Mouse (Mus musculus) v-Abl transformed pro-B cells (cell line): ENCODE data around the gene Nfx1.

ENCODE experiments used
- in situ Hi-C, 2 experiments: fragments of 400-800 bp; cut with MboI; formaldehyde crosslinking; loops; one replicate each; pipeline ENCODE4 v1.15.1; 2025; ENCODE audit not compliant: unreplicated experiment in 2 of 2

Nfx1 gene

DNA sequence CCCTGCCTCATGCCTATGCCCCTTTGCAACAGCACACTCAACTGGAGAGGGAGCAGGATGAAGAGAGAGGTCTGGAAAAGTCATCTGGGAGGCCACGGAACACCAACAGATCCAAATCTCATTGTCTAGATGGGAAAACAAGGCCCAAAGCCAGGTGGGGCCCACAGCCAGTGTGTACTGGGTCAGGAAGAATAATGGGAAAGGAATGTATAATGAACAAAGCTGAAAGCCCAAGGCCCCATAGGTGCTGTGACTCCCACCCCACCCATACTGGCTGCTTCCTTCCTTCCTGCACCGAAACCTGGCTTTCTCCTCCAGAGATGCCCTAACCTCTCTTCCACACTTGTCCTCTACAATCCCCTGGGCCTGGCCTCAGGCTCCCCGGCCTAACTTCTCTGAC is 60.5 kb downstream of the Nfx1 start:
- in situ Hi-C loops: no loop called here

DNA sequence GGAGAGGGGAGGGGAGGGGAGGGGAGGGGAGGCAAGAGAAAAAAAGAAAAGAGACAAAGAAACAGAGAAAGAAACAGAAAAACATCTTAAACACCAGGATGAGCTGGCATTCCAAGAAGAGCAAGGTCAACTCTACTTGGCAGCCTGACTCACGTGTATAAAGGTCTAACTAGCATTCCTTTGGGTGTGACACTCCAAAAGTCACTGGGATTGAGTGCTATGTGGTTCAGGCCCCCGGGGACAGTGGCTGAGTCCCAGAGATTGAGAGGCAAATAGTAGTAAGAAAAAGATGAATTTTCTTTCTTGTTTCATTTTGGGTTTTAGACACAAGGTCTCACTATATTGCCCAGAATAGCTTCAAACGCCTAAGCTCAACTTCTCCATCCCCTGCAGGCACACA is 67.2 kb downstream of the Nfx1 start:
- in situ Hi-C loops: no loop called here

DNA sequence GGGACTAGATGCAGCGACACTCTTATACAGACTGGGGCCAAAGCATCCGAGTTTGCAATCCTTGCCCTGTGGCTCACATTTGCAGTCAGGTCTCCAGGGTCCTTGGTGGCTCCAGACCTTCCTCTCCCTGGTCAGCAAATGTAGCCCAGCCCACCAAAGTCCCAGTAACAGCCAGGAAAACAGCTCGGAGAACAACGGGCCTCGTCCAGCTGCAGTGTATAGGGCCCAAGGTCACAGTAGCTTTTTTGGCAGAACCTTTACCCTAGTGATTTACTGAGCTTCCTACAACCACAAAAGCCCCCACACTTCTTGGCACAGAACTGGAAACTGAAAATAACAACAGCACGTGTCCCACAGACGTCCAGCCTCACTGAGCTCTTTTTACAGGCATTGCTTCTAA is 70.3 kb downstream of the Nfx1 start:
- in situ Hi-C loops: no loop called here

- in situ Hi-C loops: no loop called here
Observed at GRCm38 (mm10) chr4:41042880-41043279, 72.2 kb downstream of the Nfx1 start.

DNA sequence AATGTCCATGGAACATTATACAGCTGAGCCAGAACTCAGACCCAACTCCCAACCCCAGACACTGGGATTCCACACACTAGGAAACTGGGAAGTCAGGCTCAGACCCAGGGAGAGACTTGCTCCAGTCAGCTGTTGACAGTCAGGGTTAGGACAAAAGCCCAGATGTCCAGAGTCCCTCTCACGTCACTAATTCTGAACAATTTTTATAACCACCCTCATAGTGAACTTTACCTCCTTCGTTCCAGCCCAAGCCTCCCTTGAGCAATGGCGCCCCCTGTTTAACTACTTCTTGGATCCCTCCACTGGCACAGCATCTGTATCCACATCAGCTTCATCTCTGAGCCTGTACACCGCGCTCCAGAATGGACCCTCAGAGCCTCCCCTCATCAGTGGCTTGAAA is 73.3 kb downstream of the Nfx1 start:
- in situ Hi-C loops: no loop called here

- in situ Hi-C loops: no loop called here
Observed at GRCm38 (mm10) chr4:41045288-41045687, 74.6 kb downstream of the Nfx1 start.

DNA sequence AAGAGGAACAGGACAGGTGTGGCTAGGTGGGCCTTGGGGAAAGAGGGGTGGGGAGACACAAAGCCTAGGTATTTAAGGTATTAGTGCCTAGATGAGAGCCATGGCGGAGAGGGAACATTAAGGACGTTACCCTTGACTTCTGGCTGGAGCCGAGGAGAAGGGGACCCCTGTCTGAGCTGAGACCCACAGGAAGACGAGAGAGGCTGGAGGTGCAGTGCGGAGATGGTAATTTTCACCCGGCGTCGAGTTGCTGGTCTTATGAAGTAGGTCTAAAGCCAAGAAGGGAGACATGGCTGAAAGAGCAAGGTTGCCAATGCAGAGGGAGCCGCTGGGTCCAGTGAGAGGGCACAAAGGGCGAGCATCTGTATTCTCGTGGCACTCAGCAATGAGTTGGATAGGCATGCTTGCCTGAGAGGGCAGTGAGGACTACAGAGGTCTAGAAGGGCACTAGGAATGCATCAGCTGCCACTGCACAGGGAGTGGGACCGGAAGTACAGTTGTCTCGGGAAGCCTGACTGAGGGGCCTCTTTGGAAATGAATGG is 75.6 kb downstream of the Nfx1 start:
- in situ Hi-C loops: no loop called here

- in situ Hi-C loops: no loop called here
Observed at GRCm38 (mm10) chr4:41047524-41048271, 77.0 kb downstream of the Nfx1 start, which contains the start of gene Aqp7. Gene Aqp7 (minus strand): TSS chr4:41048139.

GRCm38 (mm10) chr4:41048926-41049325 is 78.2 kb downstream of the Nfx1 start:
- in situ Hi-C loops: no loop called here

GRCm38 (mm10) chr4:41050726-41051675 is 80.3 kb downstream of the Nfx1 start:
- in situ Hi-C loops: loop anchor here (5.0 to 25.0 kb wide), 5 partner anchors 66 to 1911 kb away; partner anchors contain the start of gene 1700022I11Rik (in 1 of the 2)

GRCm38 (mm10) chr4:41051781-41052180 is 81.1 kb downstream of the Nfx1 start:
- in situ Hi-C loops: loop anchor here (5.0 to 25.0 kb wide), 5 partner anchors 66 to 1911 kb away; partner anchors contain the start of gene 1700022I11Rik (in 1 of the 2)

GRCm38 (mm10) chr4:41055111-41055510 is 84.4 kb downstream of the Nfx1 start:
- in situ Hi-C loops: loop anchor here (10.0 to 25.0 kb wide), 3 partner anchors 330 to 1907 kb away; partner anchors contain the start of gene 1700022I11Rik (in 1 of the 2)

GRCm38 (mm10) chr4:41056253-41056652 is 85.5 kb downstream of the Nfx1 start:
- in situ Hi-C loops: loop anchor here (10.0 to 25.0 kb wide), 3 partner anchors 329 to 1906 kb away; partner anchors contain the start of gene 1700022I11Rik (in 1 of the 2)

- in situ Hi-C loops: loop anchor here (10.0 to 25.0 kb wide), 3 partner anchors 328 to 1905 kb away; partner anchors contain the start of gene 1700022I11Rik (in 1 of the 2)
Observed at GRCm38 (mm10) chr4:41056742-41057332, 86.1 kb downstream of the Nfx1 start.

- in situ Hi-C loops: loop anchor here (10.0 to 25.0 kb wide), 3 partner anchors 327 to 1905 kb away; partner anchors contain the start of gene 1700022I11Rik (in 1 of the 2)
Observed at GRCm38 (mm10) chr4:41057361-41057760, 86.7 kb downstream of the Nfx1 start.

DNA sequence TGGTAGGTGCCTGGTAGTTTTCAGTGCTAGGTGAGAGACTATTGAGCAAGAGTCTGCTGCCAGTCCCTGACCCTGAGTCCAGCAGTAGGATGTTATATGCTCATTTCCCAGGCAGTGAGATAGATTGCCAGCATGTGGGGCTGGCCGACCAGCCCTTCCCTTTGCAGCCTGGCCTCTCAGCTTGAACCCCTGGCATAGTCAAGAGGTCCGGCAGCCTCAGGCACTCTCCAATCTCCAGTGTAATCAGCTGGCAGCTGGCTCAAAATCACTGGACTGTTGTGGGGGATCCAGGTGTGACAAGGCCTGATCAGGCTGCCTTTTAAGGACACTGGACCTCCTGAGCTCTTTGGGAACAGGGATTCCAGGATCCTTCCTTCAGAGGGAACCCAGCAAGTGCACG is 92.6 kb downstream of the Nfx1 start:
- in situ Hi-C loops: loop anchor here (5.0 to 25.0 kb wide), 2 partner anchors 54 to 1899 kb away; partner anchors contain the start of gene 1700022I11Rik (in 1 of the 2)

GRCm38 (mm10) chr4:41063894-41064673 is 93.4 kb downstream of the Nfx1 start:
- in situ Hi-C loops: loop anchor here (5.0 to 25.0 kb wide), 2 partner anchors 53 to 1898 kb away; partner anchors contain the start of gene 1700022I11Rik (in 1 of the 2)

- in situ Hi-C loops: loop anchor here in 1 of 2 experiments (25.0 kb wide), 1 partner anchor 1897 kb away; the partner anchor contains the start of gene 1700022I11Rik
Observed at GRCm38 (mm10) chr4:41065196-41065595, 94.5 kb downstream of the Nfx1 start.
